Mouse (Mus musculus): ENCODE data around the gene Pqlc2. TPM values are rescaled to one million over a fixed set of nuclear protein-coding genes. Genes with fewer than 3 reads are reported as not detected.

Pqlc2 gene
- polyA plus RNA-seq, 1 experiment from 2014 or later = 15.1 TPM

DNA sequence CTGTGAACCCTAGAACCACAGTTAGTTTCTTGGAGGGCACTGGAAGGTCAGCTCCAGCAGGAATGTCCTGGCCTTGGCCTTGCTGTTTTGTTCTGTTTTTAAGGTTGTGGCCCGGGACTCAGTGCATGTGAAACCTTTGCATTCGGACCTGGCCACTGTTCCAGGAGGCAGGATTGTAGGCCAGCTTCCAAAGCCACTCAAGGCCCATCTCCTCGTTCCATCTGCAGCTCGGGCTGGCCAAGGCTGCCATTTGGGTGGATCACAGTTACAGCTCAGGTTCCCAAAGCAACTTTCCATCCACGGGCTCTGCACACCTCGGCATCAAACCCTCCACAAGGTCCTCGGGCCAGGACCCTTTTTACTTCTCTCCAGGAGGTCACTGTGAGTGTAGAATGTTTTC, 35.9 kb downstream of the Pqlc2 start:
- ATAC-seq = no peak
- Histone ChIP-seq H3K27ac (no peak overlapping the region), H3K4me3 (replicated peaks) (no peak overlapping the region), H3K27me3 (no peaks in the 10 kb centered on the region), H3K9me3 (no peaks in the 10 kb centered on the region), H3K9ac (replicated peaks) (no peak overlapping the region), H3K36me3 (peaks cover 22% of the 10 kb centered on the region), H3K4me1 (replicated peaks) (no peaks in the 10 kb centered on the region), H3K4me2 (replicated peaks) (no peak overlapping the region)
- 94% methylated on average over 7 of the region's 7 CpGs for WGBS

GRCm38 (mm10) chr4:139272951-139273680, 37.4 kb downstream of the Pqlc2 start:
- H3K4me1 ChIP-seq (replicated peaks) = no peaks in the 10 kb centered on the region
- no peak overlapping the region for H3K27ac ChIP-seq
- peaks cover 33% of the 10 kb centered on the region for H3K36me3 ChIP-seq
- H3K27me3 ChIP-seq = no peaks in the 10 kb centered on the region
- H3K9me3 ChIP-seq = no peaks in the 10 kb centered on the region
- no peak overlapping the region for H3K4me3 ChIP-seq (replicated peaks)
- no peak overlapping the region for H3K9ac ChIP-seq (replicated peaks)
- no peak overlapping the region for H3K4me2 ChIP-seq (replicated peaks)
- no peak for ATAC-seq
- WGBS = 88% methylated on average over 10 of the region's 10 CpGs

- peaks cover 35% of the 10 kb centered on the region for H3K36me3 ChIP-seq
- no peak overlapping the region for H3K4me3 ChIP-seq (replicated peaks)
- H3K4me1 ChIP-seq (replicated peaks) = no peaks in the 10 kb centered on the region
- H3K27ac ChIP-seq = no peak overlapping the region
- no peaks in the 10 kb centered on the region for H3K27me3 ChIP-seq
- no peak for ATAC-seq
- no peaks in the 10 kb centered on the region for H3K9me3 ChIP-seq
- WGBS = 93% methylated on average over 9 of the region's 9 CpGs
- H3K9ac ChIP-seq (replicated peaks) = no peak overlapping the region
- H3K4me2 ChIP-seq (replicated peaks) = no peak overlapping the region
Measured at GRCm38 (mm10) chr4:139271562-139271961, 38.9 kb downstream of the Pqlc2 start.

GRCm38 (mm10) chr4:139270168-139270567, 40.3 kb downstream of the Pqlc2 start:
- H3K4me1 ChIP-seq (replicated peaks) = no peaks in the 10 kb centered on the region
- H3K27ac ChIP-seq = no peak overlapping the region
- no peak for ATAC-seq
- no peak overlapping the region for H3K4me3 ChIP-seq (replicated peaks)
- H3K9me3 ChIP-seq = no peaks in the 10 kb centered on the region
- peaks cover 44% of the 10 kb centered on the region for H3K36me3 ChIP-seq
- no peak overlapping the region for H3K9ac ChIP-seq (replicated peaks)
- H3K4me2 ChIP-seq (replicated peaks) = no peak overlapping the region
- H3K27me3 ChIP-seq = no peaks in the 10 kb centered on the region
- 88% methylated on average over 3 of the region's 3 CpGs for WGBS

- H3K4me3 ChIP-seq (replicated peaks) = no peak overlapping the region
- peaks cover 51% of the 10 kb centered on the region for H3K36me3 ChIP-seq
- 88% methylated on average over 1 of the region's 1 CpGs for WGBS
- ATAC-seq = no peak
- no peaks in the 10 kb centered on the region for H3K4me1 ChIP-seq (replicated peaks)
- H3K9ac ChIP-seq (replicated peaks) = no peak overlapping the region
- H3K4me2 ChIP-seq (replicated peaks) = no peak overlapping the region
- H3K27me3 ChIP-seq = no peaks in the 10 kb centered on the region
- no peaks in the 10 kb centered on the region for H3K9me3 ChIP-seq
- no peak overlapping the region for H3K27ac ChIP-seq
Measured at GRCm38 (mm10) chr4:139268242-139268641, 42.3 kb downstream of the Pqlc2 start.

- Histone ChIP-seq H3K9ac (replicated peaks) (no peak overlapping the region), H3K4me1 (replicated peaks) (no peaks in the 10 kb centered on the region), H3K9me3 (no peaks in the 10 kb centered on the region), H3K27ac (no peak overlapping the region), H3K27me3 (no peaks in the 10 kb centered on the region), H3K4me3 (replicated peaks) (no peak overlapping the region), H3K4me2 (replicated peaks) (no peak overlapping the region), H3K36me3 (peaks cover 54% of the 10 kb centered on the region)
- 90% methylated on average over 3 of the region's 3 CpGs for WGBS
- ATAC-seq = no peak
Measured at GRCm38 (mm10) chr4:139267335-139267734, 43.2 kb downstream of the Pqlc2 start.

- no peak for ATAC-seq
- no peaks in the 10 kb centered on the region for H3K4me1 ChIP-seq (replicated peaks)
- no peak overlapping the region for H3K4me3 ChIP-seq (replicated peaks)
- peaks cover 62% of the 10 kb centered on the region for H3K36me3 ChIP-seq
- no peak overlapping the region for H3K4me2 ChIP-seq (replicated peaks)
- H3K9me3 ChIP-seq = no peaks in the 10 kb centered on the region
- H3K27me3 ChIP-seq = no peaks in the 10 kb centered on the region
- no peak overlapping the region for H3K27ac ChIP-seq
- WGBS = 80% methylated on average over 7 of the region's 7 CpGs
- no peak overlapping the region for H3K9ac ChIP-seq (replicated peaks)
Measured at GRCm38 (mm10) chr4:139266500-139266865, 44.0 kb downstream of the Pqlc2 start.

DNA sequence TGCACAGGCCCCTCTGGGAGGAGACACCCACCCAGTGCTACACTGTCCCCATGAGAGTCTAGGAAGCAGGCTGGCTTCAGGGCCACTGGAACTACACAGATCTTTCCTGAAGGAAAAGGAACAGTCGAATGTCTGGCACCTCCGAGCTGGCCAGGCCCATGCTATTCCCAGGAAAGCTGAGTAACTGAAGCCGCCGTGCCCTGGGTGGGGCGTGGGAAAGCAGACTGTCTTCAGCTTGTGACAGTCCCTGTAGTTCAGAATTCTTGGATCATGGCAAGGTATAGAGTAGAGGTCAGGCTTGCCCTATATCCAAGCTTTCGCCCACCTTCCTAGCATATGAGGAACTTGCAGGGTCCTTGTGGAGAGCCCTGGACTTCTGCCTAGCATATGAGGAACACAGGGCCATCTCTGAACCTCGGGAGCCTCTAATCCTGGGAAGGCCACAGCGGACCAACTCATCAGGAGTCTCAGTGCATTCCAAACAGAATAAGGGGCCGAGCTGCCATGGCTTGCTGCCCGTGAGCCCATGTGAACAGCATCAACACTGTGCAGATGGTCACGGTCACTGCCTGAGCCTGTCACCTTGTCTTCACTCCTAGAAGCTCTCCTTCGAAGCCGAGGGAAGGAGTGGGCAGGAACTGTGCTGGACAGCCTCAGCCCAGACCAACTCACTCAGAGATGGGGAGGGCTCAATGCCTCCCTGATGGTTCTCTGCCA, 44.6 kb downstream of the Pqlc2 start:
- no peak overlapping the region for H3K4me3 ChIP-seq (replicated peaks)
- H3K9ac ChIP-seq (replicated peaks) = no peak overlapping the region
- H3K9me3 ChIP-seq = no peaks in the 10 kb centered on the region
- H3K4me1 ChIP-seq (replicated peaks) = no peaks in the 10 kb centered on the region
- H3K27ac ChIP-seq = no peak overlapping the region
- H3K4me2 ChIP-seq (replicated peaks) = no peak overlapping the region
- no peak for ATAC-seq
- no peaks in the 10 kb centered on the region for H3K27me3 ChIP-seq
- WGBS = 93% methylated on average over 13 of the region's 13 CpGs
- H3K36me3 ChIP-seq = peaks cover 67% of the 10 kb centered on the region

DNA sequence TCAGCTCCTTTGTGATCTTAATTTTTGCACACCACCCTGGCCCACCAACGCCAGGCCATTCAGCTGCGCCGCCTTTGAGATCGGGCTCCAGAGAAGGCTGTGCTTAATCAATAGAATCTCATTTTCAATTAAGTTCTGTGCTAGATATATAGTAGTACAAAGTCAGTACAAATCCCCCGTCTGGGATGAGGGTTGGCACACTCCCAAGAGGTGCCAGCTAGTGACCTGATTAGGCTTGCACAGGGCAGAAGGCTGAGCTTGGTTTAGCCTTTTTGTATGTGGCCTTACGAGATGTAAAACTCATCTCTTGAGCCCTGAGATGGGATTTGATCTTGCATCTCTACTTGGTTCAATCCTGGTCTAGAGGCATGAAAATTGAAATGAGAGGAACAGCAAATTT, 47.5 kb downstream of the Pqlc2 start:
- Histone ChIP-seq H3K27me3 (no peaks in the 10 kb centered on the region), H3K4me2 (replicated peaks) (no peak overlapping the region), H3K36me3 (peaks cover 83% of the 10 kb centered on the region), H3K27ac (no peak overlapping the region), H3K4me1 (replicated peaks) (no peaks in the 10 kb centered on the region), H3K9ac (replicated peaks) (no peak overlapping the region), H3K9me3 (no peaks in the 10 kb centered on the region), H3K4me3 (replicated peaks) (no peak overlapping the region)
- no peak for ATAC-seq
- 90% methylated on average over 6 of the region's 6 CpGs for WGBS

DNA sequence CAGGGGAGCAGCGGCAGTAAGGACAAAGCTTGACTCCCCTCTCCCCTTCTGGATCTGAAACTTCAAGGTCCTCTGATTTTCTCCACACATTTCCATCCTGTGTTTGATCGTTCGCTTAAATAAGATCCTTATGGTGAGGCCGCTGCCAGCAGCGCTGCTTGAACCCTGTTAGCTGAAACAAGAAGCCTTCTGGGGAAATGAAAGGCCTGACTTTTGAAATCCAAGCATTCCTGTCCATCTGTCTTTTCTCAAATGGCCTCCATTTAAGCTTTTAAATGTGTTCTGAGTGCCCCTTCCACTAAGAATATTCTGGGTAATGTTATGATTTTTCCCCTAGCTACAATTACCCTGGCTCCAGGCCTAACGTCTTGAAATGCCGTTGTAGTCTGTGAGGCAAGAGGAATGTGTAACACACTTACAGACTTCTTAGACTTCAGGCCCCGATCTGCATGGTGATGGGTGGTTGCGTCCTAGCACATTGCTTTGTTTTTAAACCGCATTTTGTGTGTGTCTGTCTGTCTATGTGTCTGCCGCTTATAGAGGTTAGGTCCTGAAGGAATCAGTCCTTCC, 51.1 kb downstream of the Pqlc2 start:
- no peak for ATAC-seq
- WGBS = 91% methylated on average over 11 of the region's 11 CpGs
- H3K4me2 ChIP-seq (replicated peaks) = no peak overlapping the region
- H3K4me3 ChIP-seq (replicated peaks) = no peak overlapping the region
- no peaks in the 10 kb centered on the region for H3K9me3 ChIP-seq
- H3K27ac ChIP-seq = no peak overlapping the region
- peaks cover 76% of the 10 kb centered on the region for H3K36me3 ChIP-seq
- no peaks in the 10 kb centered on the region for H3K4me1 ChIP-seq (replicated peaks)
- no peak overlapping the region for H3K9ac ChIP-seq (replicated peaks)
- H3K27me3 ChIP-seq = no peaks in the 10 kb centered on the region

DNA sequence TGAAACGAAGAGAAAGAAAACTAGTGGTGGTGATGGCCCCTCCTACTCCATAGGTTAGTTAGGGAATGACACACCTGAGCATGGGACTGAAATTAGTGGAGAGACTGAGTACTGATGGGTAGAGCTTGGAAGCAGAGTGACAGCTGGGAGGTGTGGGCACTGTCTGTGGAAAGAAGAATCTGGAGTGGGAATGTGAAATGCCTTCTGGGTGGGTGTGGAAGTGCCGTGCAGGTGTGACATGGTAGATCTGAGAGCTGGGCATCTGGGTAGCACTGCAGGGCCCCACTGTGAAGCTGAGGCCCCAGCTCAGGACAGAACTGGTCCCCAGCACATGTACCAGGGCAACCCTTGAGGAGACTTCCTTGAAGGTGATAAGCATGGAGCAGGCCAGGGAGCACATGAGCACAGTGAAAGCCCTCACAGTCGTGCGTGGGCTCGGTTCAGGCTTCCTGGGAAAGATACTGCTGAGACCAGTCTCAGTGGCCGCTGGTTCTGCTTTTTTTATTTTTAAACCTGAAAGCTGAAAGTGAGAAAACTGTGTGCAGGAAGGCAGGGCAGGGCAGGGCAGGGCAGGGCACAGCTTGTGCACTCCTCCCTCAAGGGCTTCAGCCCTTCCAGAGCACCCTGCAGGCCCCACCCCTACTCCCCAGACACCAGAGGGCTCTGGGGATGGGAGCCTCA, 51.7 kb downstream of the Pqlc2 start:
- Histone ChIP-seq H3K4me1 (replicated peaks) (no peaks in the 10 kb centered on the region), H3K27ac (no peak overlapping the region), H3K4me2 (replicated peaks) (no peak overlapping the region), H3K27me3 (no peaks in the 10 kb centered on the region), H3K9me3 (no peaks in the 10 kb centered on the region), H3K9ac (replicated peaks) (no peak overlapping the region), H3K4me3 (replicated peaks) (no peak overlapping the region), H3K36me3 (peaks cover 70% of the 10 kb centered on the region)
- 89% methylated on average over 6 of the region's 6 CpGs for WGBS
- ATAC-seq = no peak

DNA sequence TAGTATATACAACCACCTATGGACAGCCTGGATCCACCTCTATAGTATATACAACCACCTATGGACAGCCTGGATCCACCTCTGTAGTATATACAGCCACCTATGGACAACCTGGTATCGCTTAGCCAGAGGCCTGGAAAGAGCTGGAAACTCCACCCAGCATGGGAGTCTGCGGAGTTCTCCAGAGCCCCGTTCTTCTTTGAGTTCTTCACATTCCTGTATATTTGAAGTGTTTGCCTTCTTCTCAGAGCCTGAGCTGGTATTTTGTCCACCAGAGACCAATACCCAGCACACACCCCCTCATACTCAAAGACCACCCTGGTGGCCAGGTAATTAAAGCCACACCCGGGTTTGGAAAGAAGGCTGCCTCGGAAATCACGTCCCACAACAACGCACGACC, 53.8 kb downstream of the Pqlc2 start:
- H3K4me1 ChIP-seq (replicated peaks) = peaks cover 8% of the 10 kb centered on the region
- no peak overlapping the region for H3K27ac ChIP-seq
- 96% methylated on average over 8 of the region's 8 CpGs for WGBS
- H3K9me3 ChIP-seq = no peaks in the 10 kb centered on the region
- ATAC-seq = no peak
- H3K9ac ChIP-seq (replicated peaks) = no peak overlapping the region
- no peak overlapping the region for H3K4me3 ChIP-seq (replicated peaks)
- peaks cover 49% of the 10 kb centered on the region for H3K36me3 ChIP-seq
- no peaks in the 10 kb centered on the region for H3K27me3 ChIP-seq
- no peak overlapping the region for H3K4me2 ChIP-seq (replicated peaks)
